Mouse (Mus musculus): ENCODE measurements around the gene Elane. TPM values are rescaled to one million over a fixed set of nuclear protein-coding genes. Genes with fewer than 3 reads are reported as not detected.
A peak's percentile ranks its signal among the peaks of the same experiment; 100 is the strongest.

Gene Elane
- total and polyA plus RNA-seq, 3 experiments = 0.07 TPM; not detected in 2

DNA sequence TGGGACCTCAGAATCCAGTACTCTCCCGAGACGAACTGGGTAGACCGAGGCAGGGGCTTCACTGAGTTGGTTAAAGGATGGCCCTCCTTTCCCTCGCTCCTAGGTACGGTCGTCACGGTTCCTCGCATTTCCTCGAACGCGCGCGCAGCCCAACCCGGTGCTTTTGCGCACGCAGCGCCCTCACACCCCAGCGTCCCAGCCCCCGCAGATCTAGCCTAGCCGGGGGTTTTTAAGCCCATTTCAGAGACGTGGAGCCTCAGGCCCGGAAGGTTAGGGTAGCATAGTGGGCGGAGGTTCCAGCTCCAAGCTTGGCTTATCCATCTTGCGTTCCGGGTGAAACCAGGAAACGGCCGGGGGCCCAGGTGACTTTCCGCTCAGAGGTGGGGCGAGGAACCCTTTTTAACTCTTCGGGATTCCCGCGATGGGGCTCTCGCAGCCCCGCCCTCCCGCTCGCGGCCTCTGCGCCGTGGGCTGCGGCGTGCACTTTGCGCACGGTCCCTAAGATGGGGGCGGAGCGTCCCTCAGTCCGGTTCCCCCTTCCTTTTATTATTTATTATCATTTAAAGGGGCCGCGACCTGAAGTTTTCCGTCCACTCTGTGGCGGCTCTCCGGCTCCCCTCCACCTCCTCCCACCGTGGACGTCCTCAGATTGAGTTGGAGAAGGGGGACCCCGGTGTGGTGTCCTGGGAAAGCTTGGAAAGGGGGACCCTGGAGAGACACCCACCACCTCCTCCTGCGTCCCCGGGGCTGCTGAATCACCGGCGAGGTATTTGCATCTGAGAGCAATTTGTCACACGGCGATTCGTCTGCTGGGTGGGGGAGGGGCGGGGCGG, 40.7 kb downstream of the Elane start, which contains the start of gene Arid3a:
Gene Arid3a (plus strand): TSS at position 553 of the 833 bp plus-strand sequence.
- Histone ChIP-seq H3K27ac (ENCODE audit: control insufficient read depth, low read depth, low read length) (peak within 1 kb of the TSS; percentile 76), H3K4me3 (ENCODE audit: control insufficient read depth in 1 of 2, insufficient read depth in 1 of 2, low read depth in 2 of 2, low read length in 2 of 2) (peak within 1 kb of the TSS; percentile 79 to 90), H3K4me1 (ENCODE audit: control insufficient read depth in 1 of 2, insufficient read depth in 2 of 2, low read length in 2 of 2) (peaks cover 0 to 6% of the 10 kb centered on the region in 2 experiments; a peak in 1 of 4 replicates), H3K9me3 (replicated peaks; ENCODE audit: insufficient read depth, low read length) (no peaks in the 10 kb centered on the region), H3K36me3 (ENCODE audit: control insufficient read depth in 1 of 2, insufficient read depth in 2 of 2, low read length in 2 of 2) (no peaks in the 10 kb centered on the region; a peak in 1 of 4 replicates), H3K27me3 (ENCODE audit: control insufficient read depth in 1 of 2, insufficient read depth in 2 of 2, low read length in 2 of 2) (no peaks in the 10 kb centered on the region), H3K79me2 (ENCODE audit: control insufficient read depth, insufficient read depth, low read length, poor library complexity) (peaks cover 9% of the 10 kb centered on the region), H3K9ac (ENCODE audit: control insufficient read depth, low read depth, low read length, poor library complexity, severe bottlenecking) (peak within 1 kb of the TSS; percentile 93)
- DNase-seq (ENCODE audit: low read depth, low spot score) = peak; percentile 97
- TF ChIP-seq USF2 (IDR thresholded peaks at IDR 0.05; ENCODE audit: borderline replicate concordance in 1 of 2, insufficient read depth in 1 of 2, low read depth in 1 of 2, low read length in 2 of 2) = no peak
- TF ChIP-seq JUND (IDR thresholded peaks at IDR 0.05; ENCODE audit: low read depth, low read length) = no peak
- TF ChIP-seq ZC3H11A (IDR thresholded peaks at IDR 0.05; ENCODE audit: low read depth, low read length) = no peak
- 0 out of 2 replicates have a peak, but pooled peaks have one; percentile 20 for TF ChIP-seq MYC (IDR thresholded peaks at IDR 0.05; ENCODE audit: low read depth, low read length)
- TF ChIP-seq TAL1 (IDR thresholded peaks at IDR 0.05; ENCODE audit: low read length) = no peak
- TF ChIP-seq NELFE (IDR thresholded peaks at IDR 0.05; ENCODE audit: low read depth, low read length) = peak; percentile 15
- no peak for TF ChIP-seq RCOR1 (IDR thresholded peaks at IDR 0.05; ENCODE audit: low read depth, low read length)
- TF ChIP-seq MAFK (IDR thresholded peaks at IDR 0.05; ENCODE audit: borderline replicate concordance, low read depth, low read length) = no peak
- peak; percentile 42; the same call in 1 of the 2 replicates for TF ChIP-seq UBTF (IDR thresholded peaks at IDR 0.05; ENCODE audit: borderline replicate concordance, insufficient read depth, low read depth, low read length)
- TF ChIP-seq POLR2AphosphoS5 (IDR thresholded peaks at IDR 0.05; ENCODE audit: borderline replicate concordance, low read depth, low read length) = no peak
- TF ChIP-seq POLR2AphosphoS2 (IDR thresholded peaks at IDR 0.05; ENCODE audit: low read length) = peak; percentile 45; the same call in 1 of the 2 replicates
- 0 out of 2 replicates have a peak, but pooled peaks have one; percentile 3 for TF ChIP-seq CHD1 (IDR thresholded peaks at IDR 0.05; ENCODE audit: low read depth, low read length)
- TF ChIP-seq SMC3 (IDR thresholded peaks at IDR 0.05; ENCODE audit: low read depth, low read length) = 0 out of 2 replicates have a peak, but pooled peaks have one; percentile 0
- peak; percentile 76 for TF ChIP-seq TBP (IDR thresholded peaks at IDR 0.05; ENCODE audit: low read depth, low read length)
- no peak for TF ChIP-seq MYB (IDR thresholded peaks at IDR 0.05; ENCODE audit: low read depth, low read length)
- TF ChIP-seq KAT2A (conservative IDR thresholded peaks at IDR 0.05; ENCODE audit: low read depth, low read length) = no peak
- no peak for TF ChIP-seq EP300 (IDR thresholded peaks at IDR 0.05; ENCODE audit: low read depth in 1 of 2, low read length in 2 of 2)
- TF ChIP-seq USF1 (IDR thresholded peaks at IDR 0.05; ENCODE audit: low read depth, low read length) = peak; percentile 56
- no peak for TF ChIP-seq BHLHE40 (IDR thresholded peaks at IDR 0.05; ENCODE audit: borderline replicate concordance, low read depth, low read length)
- no peak for TF ChIP-seq ZNF384 (IDR thresholded peaks at IDR 0.05; ENCODE audit: low read depth, low read length)
- TF ChIP-seq CHD2 (IDR thresholded peaks at IDR 0.05; ENCODE audit: low read length) = no peak
- peak; percentile 56 for TF ChIP-seq MAX (IDR thresholded peaks at IDR 0.05; ENCODE audit: low read length)
- TF ChIP-seq CTCF (IDR thresholded peaks at IDR 0.05 in 2 of 3, conservative IDR thresholded peaks at IDR 0.05 in 1 of 3; ENCODE audit: control insufficient read depth in 1 of 3, insufficient read depth in 1 of 3, low read depth in 2 of 3, low read length in 3 of 3, poor library complexity in 1 of 3, severe bottlenecking in 1 of 3) = no peak
- TF ChIP-seq ETS1 (IDR thresholded peaks at IDR 0.05; ENCODE audit: low read depth, low read length) = peak; percentile 55; the same call in 1 of the 2 replicates
- TF ChIP-seq RAD21 (IDR thresholded peaks at IDR 0.05; ENCODE audit: low read depth, low read length) = no peak
- peak; percentile 99 for TF ChIP-seq SIN3A (IDR thresholded peaks at IDR 0.05; ENCODE audit: low read length)
- TF ChIP-seq ZKSCAN1 (IDR thresholded peaks at IDR 0.05; ENCODE audit: low read depth, low read length) = no peak
- peak; percentile 61; the same call in 1 of the 2 replicates for TF ChIP-seq E2F4 (IDR thresholded peaks at IDR 0.05; ENCODE audit: borderline replicate concordance, low read depth, low read length)
- no peak; the same call in 1 of the 2 replicates for TF ChIP-seq TCF12 (IDR thresholded peaks at IDR 0.05; ENCODE audit: low read depth, low read length)
- 0 out of 2 replicates have a peak, but pooled peaks have one; percentile 35 for TF ChIP-seq ZMIZ1 (IDR thresholded peaks at IDR 0.05; ENCODE audit: low read depth, low read length)
- peak; percentile 97 for TF ChIP-seq MAZ (IDR thresholded peaks at IDR 0.05; ENCODE audit: low read depth, low read length)
- TF ChIP-seq GABPA (IDR thresholded peaks at IDR 0.05; ENCODE audit: low read depth, low read length) = no peak
- TF ChIP-seq NRF1 (IDR thresholded peaks at IDR 0.05; ENCODE audit: insufficient read depth, low read depth, low read length, poor library complexity, severe bottlenecking) = peak; percentile 60
- TF ChIP-seq HCFC1 (IDR thresholded peaks at IDR 0.05; ENCODE audit: low read depth, low read length) = peak; percentile 86
- TF ChIP-seq GATA1 (IDR thresholded peaks at IDR 0.05; ENCODE audit: low read depth, low read length) = no peak
